Mouse (Mus musculus) erythroblast, embryonic 14.5 days (primary cell): Measurements from ENCODE around the gene Olfr10.

Source experiments
- GATA1 ChIP-seq: IDR thresholded peaks from 2 replicates; pipeline ENCODE4 v1.6.1; 2012; ENCODE audit warnings: low read length, inconsistent platforms, mixed read lengths
- TAL1 ChIP-seq: IDR thresholded peaks from 3 replicates; pipeline ENCODE4 v1.6.1; 2012; ENCODE audit warnings: low read length, inconsistent platforms, mixed read lengths

GRCm38 (mm10) chr11:49264081-49264480 is 40.5 kb upstream of the Olfr10 start:
- TF ChIP-seq GATA1 (no peak), TAL1 (no peak)
